Mouse (Mus musculus) liver, embryonic 12.5 days (tissue): Measurements from ENCODE around the gene Stoml1. TPM values are rescaled to one million over a fixed set of nuclear protein-coding genes. Genes with fewer than 3 reads are reported as not detected.
A peak's percentile ranks its signal among the peaks of the same experiment; 100 is the strongest.

ENCODE experiments used
- ATAC-seq: fragments of 200-750 bp; cut with Nextera tagmentation; 2 replicates; pipeline ENCODE4 v1.8.0; 2017; ENCODE audit warnings: moderate number of reproducible peaks, mild to moderate bottlenecking, moderate library complexity
- H3K27ac ChIP-seq: fragments of 300-500 bp; sonication (generic); 2 replicates; pipeline ENCODE4 v1.5.1; 2016; ENCODE audit warnings: mild to moderate bottlenecking
- H3K27me3 ChIP-seq: fragments of 300-500 bp; sonication (generic); replicated peaks from 2 replicates; pipeline ENCODE4 v1.6.1; 2016; ENCODE audit warnings: mild to moderate bottlenecking, moderate library complexity
- H3K36me3 ChIP-seq: fragments of 300-500 bp; sonication (generic); 2 replicates; pipeline ENCODE4 v1.6.1; 2016; ENCODE audit warnings: mild to moderate bottlenecking, moderate library complexity
- H3K4me1 ChIP-seq: fragments of 300-500 bp; sonication (generic); 2 replicates; pipeline ENCODE4 v1.6.1; 2016
- H3K4me2 ChIP-seq: fragments of 300-500 bp; sonication (generic); 2 replicates; pipeline ENCODE4 v1.6.1; 2016; ENCODE audit warnings: mild to moderate bottlenecking, moderate library complexity
- H3K4me3 ChIP-seq: fragments of 300-500 bp; sonication (generic); 2 replicates; pipeline ENCODE4 v1.5.1; 2016; ENCODE audit warnings: mild to moderate bottlenecking, moderate library complexity
- H3K9ac ChIP-seq: fragments of 300-500 bp; sonication (generic); 2 replicates; pipeline ENCODE4 v1.6.1; 2016; ENCODE audit warnings: mild to moderate bottlenecking, moderate library complexity
- H3K9me3 ChIP-seq: fragments of 300-500 bp; sonication (generic); replicated peaks from 2 replicates; pipeline ENCODE4 v1.6.1; 2016; ENCODE audit warnings: mild to moderate bottlenecking, moderate library complexity
- WGBS: fragments of 180-500 bp; shearing (Covaris S2); methylation state at CpG from one replicate; pipeline ENCODE4 v1.1.7; 2016; ENCODE audit not compliant: insufficient replicate concordance; 5-methylcytosine and 5-hydroxymethylcytosine counted together
- polyA plus RNA-seq: library from polyadenylated mRNA; unstranded; fragments of >200 nt; fragmentation: Nextera tagmentation; extraction: Ambion mirVana; gene quantifications from 2 replicates; pipeline ENCODE4 v1.2.1, GENCODE M21; 2016

Gene Stoml1
- 6.5 and 6.6 TPM in 2 replicates for polyA plus RNA-seq

DNA sequence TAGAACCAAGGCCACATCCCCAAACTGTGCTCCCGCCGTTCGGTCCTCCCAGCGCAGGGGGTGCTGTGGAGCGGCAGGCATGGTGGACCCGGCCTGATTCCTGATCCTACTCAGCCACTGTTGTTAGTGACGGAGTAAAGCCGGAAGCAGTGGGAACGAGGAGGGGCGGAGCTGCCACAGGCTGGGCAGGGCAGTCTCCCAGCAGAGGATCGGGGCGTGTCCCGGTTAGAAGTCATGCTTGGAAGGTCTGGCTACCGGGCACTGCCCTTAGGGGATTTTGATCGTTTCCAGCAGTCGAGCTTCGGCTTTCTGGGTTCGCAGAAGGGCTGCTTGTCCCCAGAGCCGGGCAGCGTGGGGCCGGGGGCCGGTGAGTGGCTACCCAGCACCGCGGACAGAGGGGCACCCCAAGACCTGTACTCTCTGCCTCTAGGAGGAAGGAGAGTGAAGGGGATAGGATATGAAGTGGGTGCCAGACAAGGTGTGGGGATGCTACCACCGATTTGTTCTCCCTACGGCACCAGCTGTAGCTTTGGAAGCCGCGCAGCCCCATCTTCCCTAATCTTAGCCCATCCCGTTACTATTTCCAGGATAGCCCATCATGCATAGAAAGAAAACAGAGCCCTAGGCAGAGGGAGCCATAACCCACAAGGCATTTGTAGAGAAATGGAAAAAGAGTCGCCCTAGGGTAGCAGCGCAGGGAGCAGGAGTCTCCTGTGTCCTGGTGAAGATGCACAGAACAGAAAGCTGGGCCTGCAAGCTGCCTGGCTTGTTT lies at the start of gene Stoml1:
Gene Stoml1 (plus strand): TSS at position 132 of the 772 bp plus-strand sequence.
- 1% methylated on average over 31 of the region's 31 CpGs for WGBS
- peaks cover 51% of the 10 kb centered on the region for H3K4me1 ChIP-seq

GRCm38 (mm10) chr9:58203516-58204447 lies 49.2 kb upstream of the Stoml1 start, which contains the start of the genes Islr and Islr2:
Islr (minus strand) TSS chr9:58204306.
Islr2 (minus strand) TSS chr9:58204319.
- Histone ChIP-seq H3K4me1 (peaks cover 6% of the 10 kb centered on the region), H3K9me3 (no peaks in the 10 kb centered on the region), H3K4me3 (peak within 1 kb of the TSS; percentile 49), H3K4me2 (peak within 1 kb of the TSS; percentile 67), H3K36me3 (no peaks in the 10 kb centered on the region), H3K9ac (peak within 1 kb of the TSS; percentile 40; the same call in 1 of the 2 replicates), H3K27me3 (peaks cover 88% of the 10 kb centered on the region), H3K27ac (no peak within 1 kb of the TSS)
- 4% methylated on average over 42 of the region's 42 CpGs for WGBS
- peak; percentile 71 for ATAC-seq

More for the DNA sequence above, at the start of gene Stoml1:
- 0 out of 2 replicates have a peak, but pooled peaks cover 3% of the 10 kb centered on the region for H3K36me3 ChIP-seq
- peak within 1 kb of the TSS; percentile 90 for H3K4me2 ChIP-seq
- no peaks in the 10 kb centered on the region for H3K9me3 ChIP-seq
- no peaks in the 10 kb centered on the region for H3K27me3 ChIP-seq
- peak within 1 kb of the TSS; percentile 70 for H3K4me3 ChIP-seq
- ATAC-seq, result peak; percentile 94
- peak within 1 kb of the TSS; percentile 78 for H3K9ac ChIP-seq
- H3K27ac ChIP-seq, result peak within 1 kb of the TSS; percentile 85

- peak overlapping the region; percentile 67 for H3K4me2 ChIP-seq
- peaks cover 6% of the 10 kb centered on the region for H3K4me1 ChIP-seq
- H3K9ac ChIP-seq, result peak overlapping the region; percentile 40; the same call in 1 of the 2 replicates
- peaks cover 80% of the 10 kb centered on the region for H3K27me3 ChIP-seq
- no peaks in the 10 kb centered on the region for H3K9me3 ChIP-seq
- H3K27ac ChIP-seq, result no peak overlapping the region
- no peaks in the 10 kb centered on the region for H3K36me3 ChIP-seq
- peak; percentile 71 for ATAC-seq
- peak overlapping the region; percentile 49 for H3K4me3 ChIP-seq
- 4% methylated on average over 18 of the region's 18 CpGs for WGBS
Observed at GRCm38 (mm10) chr9:58204448-58205000, 48.4 kb upstream of the Stoml1 start.

DNA sequence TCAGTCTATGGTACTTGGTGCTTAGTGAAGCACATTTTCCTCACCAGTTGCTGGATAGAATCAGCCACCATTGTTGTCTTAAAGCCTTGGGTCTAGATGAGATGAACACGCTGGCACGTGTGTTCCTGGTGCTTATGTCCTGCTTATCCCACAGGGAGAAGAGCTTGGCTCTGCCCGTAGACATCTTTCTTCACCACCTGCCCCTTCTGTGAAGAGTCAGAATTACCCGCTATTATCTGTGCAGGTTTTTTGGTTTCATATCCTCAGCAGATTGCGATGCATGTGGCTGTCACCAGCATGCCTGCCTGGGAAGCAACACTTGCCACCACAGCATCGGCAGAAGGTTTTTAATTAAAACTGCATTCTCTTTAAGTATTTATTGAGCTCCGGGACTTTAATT lies 47.0 kb upstream of the Stoml1 start:
- Histone ChIP-seq H3K4me3 (no peak overlapping the region), H3K4me1 (peaks cover 16% of the 10 kb centered on the region), H3K27me3 (peaks cover 65% of the 10 kb centered on the region), H3K9ac (no peak overlapping the region), H3K4me2 (no peak overlapping the region), H3K27ac (no peak overlapping the region), H3K9me3 (no peaks in the 10 kb centered on the region), H3K36me3 (no peaks in the 10 kb centered on the region)
- no peak for ATAC-seq
- WGBS, result 67% methylated on average over 7 of the region's 7 CpGs

GRCm38 (mm10) chr9:58209462-58210303 lies 43.3 kb upstream of the Stoml1 start:
- ATAC-seq, result no peak
- Histone ChIP-seq H3K36me3 (no peaks in the 10 kb centered on the region), H3K27me3 (peaks cover 44% of the 10 kb centered on the region), H3K4me1 (peaks cover 37% of the 10 kb centered on the region), H3K4me3 (no peak overlapping the region), H3K4me2 (no peak overlapping the region), H3K9ac (no peak overlapping the region), H3K9me3 (no peaks in the 10 kb centered on the region), H3K27ac (no peak overlapping the region)
- WGBS, result 67% methylated on average over 8 of the region's 8 CpGs

- ATAC-seq, result no peak
Observed at GRCm38 (mm10) chr9:58210304-58210627, 42.7 kb upstream of the Stoml1 start.

DNA sequence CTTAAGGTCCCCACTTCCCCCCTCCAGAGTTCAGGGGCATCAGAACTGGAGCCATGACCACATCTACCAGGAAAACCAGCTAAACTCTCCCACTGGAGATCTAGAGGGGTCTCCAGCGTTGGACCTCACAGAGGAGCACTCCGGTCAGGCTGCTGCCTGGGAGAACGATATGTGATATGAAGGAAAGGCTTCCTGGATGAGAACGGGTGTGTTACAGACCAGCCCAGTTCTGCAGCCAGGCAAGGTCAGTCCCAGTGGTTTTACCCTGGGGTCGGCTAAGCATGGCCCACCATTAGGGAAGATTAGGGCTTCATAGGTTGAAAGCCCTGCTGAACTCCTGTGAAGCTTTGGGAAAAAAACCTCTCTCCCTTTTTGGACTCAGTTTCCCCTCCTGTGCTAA lies 39.6 kb upstream of the Stoml1 start:
- H3K9ac ChIP-seq, result peak overlapping the region; percentile 57
- WGBS, result 32% methylated on average over 5 of the region's 5 CpGs

More at GRCm38 (mm10) chr9:58210304-58210627, 42.7 kb upstream of the Stoml1 start:
- Histone ChIP-seq H3K27me3 (peaks cover 39% of the 10 kb centered on the region), H3K27ac (no peak overlapping the region), H3K4me1 (peaks cover 43% of the 10 kb centered on the region), H3K4me3 (no peak overlapping the region), H3K4me2 (no peak overlapping the region), H3K9me3 (no peaks in the 10 kb centered on the region), H3K9ac (peak overlapping the region; percentile 24; the same call in 1 of the 2 replicates), H3K36me3 (no peaks in the 10 kb centered on the region)
- WGBS, result 54% methylated on average over 2 of the region's 2 CpGs

GRCm38 (mm10) chr9:58213865-58214264 lies 39.1 kb upstream of the Stoml1 start:
- H3K27ac ChIP-seq, result peak overlapping the region; percentile 87
- ATAC-seq, result peak; percentile 95
- no peaks in the 10 kb centered on the region for H3K9me3 ChIP-seq
- WGBS, result 6% methylated on average over 5 of the region's 5 CpGs
- peaks cover 15% of the 10 kb centered on the region for H3K27me3 ChIP-seq
- peaks cover 55% of the 10 kb centered on the region for H3K4me1 ChIP-seq
- peaks cover 5% of the 10 kb centered on the region for H3K36me3 ChIP-seq
- peak overlapping the region; percentile 25 for H3K4me3 ChIP-seq
- H3K4me2 ChIP-seq, result peak overlapping the region; percentile 71
- peak overlapping the region; percentile 57 for H3K9ac ChIP-seq

More for the DNA sequence above, 39.6 kb upstream of the Stoml1 start:
- Histone ChIP-seq H3K36me3 (peaks cover under 1% of the 10 kb centered on the region; the same call in 1 of the 2 replicates), H3K27me3 (peaks cover 15% of the 10 kb centered on the region), H3K4me3 (peak overlapping the region; percentile 25; the same call in 1 of the 2 replicates), H3K9me3 (no peaks in the 10 kb centered on the region), H3K4me2 (peak overlapping the region; percentile 71), H3K27ac (peak overlapping the region; percentile 87), H3K4me1 (peaks cover 55% of the 10 kb centered on the region)
- ATAC-seq, result peak; percentile 72

DNA sequence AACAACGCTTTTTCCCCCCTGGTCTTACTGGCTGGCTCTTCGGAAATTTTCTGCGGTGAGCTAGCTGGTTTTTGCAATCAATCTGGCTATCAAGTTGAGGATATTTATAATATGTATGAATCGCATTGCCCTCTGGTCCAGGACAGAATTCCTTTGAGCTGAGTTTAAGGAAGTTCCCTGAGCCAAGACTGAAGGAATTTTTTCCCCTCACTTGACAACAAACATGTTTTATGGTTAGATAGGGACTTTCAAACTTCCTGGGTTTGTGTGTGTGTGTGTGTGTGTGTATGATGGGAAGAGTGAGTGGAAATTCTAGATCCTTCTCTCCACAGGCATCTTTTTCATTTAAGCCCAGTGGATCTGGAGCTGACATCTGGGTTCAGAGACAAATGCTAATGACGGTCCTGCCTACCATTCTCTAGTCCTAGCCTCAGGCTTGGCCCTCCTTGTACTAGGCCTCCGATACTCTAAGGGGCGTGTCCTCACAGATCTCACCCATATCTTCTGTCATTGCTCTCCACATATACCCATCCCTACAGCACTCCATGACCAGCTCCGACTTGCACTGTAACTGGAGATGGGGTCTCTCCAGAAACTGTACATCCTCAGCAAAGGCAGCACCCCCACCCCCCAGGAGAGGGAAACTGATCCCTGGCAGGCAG lies 38.3 kb upstream of the Stoml1 start:
- H3K27ac ChIP-seq, result peak overlapping the region; percentile 87
- peak overlapping the region; percentile 71 for H3K4me2 ChIP-seq
- peak; percentile 85 for ATAC-seq
- peaks cover 55% of the 10 kb centered on the region for H3K4me1 ChIP-seq
- no peak overlapping the region for H3K4me3 ChIP-seq
- H3K27me3 ChIP-seq, result peaks cover 15% of the 10 kb centered on the region
- H3K9me3 ChIP-seq, result no peaks in the 10 kb centered on the region
- peaks cover 13% of the 10 kb centered on the region for H3K36me3 ChIP-seq
- 33% methylated on average over 8 of the region's 8 CpGs for WGBS
- peak overlapping the region; percentile 57 for H3K9ac ChIP-seq

DNA sequence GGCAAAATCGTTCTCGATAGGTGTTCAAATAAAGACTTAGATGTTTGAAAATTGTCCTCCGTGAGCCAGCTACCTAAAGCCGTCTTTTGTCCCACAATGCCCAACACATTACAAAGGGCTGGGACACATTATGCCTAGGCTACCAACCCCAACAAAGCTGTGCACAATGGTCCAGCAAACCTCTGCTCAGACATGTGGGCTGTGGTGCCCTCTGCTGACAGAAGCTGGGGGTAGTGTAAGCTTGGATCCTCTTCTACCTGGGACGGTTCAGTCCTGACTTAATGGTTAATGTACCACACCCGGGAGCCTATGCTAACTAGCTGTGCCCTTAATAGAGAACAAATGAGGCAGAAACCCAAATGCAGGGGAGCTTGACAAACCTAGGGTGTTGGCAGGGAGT lies 36.6 kb upstream of the Stoml1 start:
- no peak for ATAC-seq
- WGBS, result 59% methylated on average over 6 of the region's 6 CpGs
- Histone ChIP-seq H3K4me3 (no peak overlapping the region), H3K27me3 (peaks cover 15% of the 10 kb centered on the region), H3K27ac (0 out of 2 replicates have a peak overlapping the region, but pooled peaks have one; percentile 45), H3K4me1 (peaks cover 45% of the 10 kb centered on the region), H3K9me3 (no peaks in the 10 kb centered on the region), H3K9ac (no peak overlapping the region), H3K36me3 (peaks cover 30% of the 10 kb centered on the region), H3K4me2 (no peak overlapping the region)
